Mouse (Mus musculus): ENCODE results near the gene Crhr1. TPM values are rescaled to one million over a fixed set of nuclear protein-coding genes. Genes with fewer than 3 reads are reported as not detected.

Crhr1 gene
- polyA plus RNA-seq, 1 experiment, result not detected

DNA sequence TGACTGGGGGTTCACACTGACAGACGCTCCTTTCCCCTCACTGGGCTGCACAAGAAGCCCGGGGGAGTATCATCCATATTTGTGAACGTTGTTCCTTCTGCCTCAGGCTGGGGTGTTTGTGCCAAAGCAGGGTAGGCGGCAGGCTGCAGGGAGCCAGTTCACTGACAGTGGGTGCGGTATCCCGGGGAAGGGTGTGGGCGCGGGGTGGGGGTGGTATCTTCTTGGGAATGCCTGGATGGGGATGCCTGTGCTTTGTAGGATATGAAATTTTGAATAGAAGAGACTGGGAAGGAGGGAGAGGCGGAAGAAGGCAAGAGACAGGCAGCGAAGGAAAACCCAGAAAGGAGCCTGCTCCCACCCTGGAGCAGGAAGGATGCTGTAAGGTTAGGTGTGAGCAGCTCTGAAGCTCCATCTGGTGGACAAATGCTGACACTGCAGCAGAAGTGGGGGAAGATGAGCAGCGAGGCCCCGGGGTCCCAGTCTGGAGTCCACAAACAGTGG is 38.7 kb downstream of the Crhr1 start:
- Histone ChIP-seq H3K27ac (ENCODE audit: insufficient read depth, low read length) (no peak overlapping the region), H3K4me3 (ENCODE audit: low read depth, low read length) (no peak overlapping the region), H3K9ac (ENCODE audit: low read depth, poor library complexity, severe bottlenecking) (no peak overlapping the region), H3K9me3 (replicated peaks; ENCODE audit: control insufficient read depth, insufficient read depth, low read length, poor library complexity, severe bottlenecking) (no peaks in the 10 kb centered on the region), H3K27me3 (ENCODE audit: control insufficient read depth, insufficient read depth, low read length, poor library complexity, severe bottlenecking) (no peaks in the 10 kb centered on the region), H3K36me3 (ENCODE audit: control insufficient read depth, insufficient read depth, low read length, poor library complexity, severe bottlenecking) (no peaks in the 10 kb centered on the region), H3K4me1 (ENCODE audit: control insufficient read depth, insufficient read depth, low read length) (no peaks in the 10 kb centered on the region)
- no peak for TF ChIP-seq EP300 (IDR thresholded peaks at IDR 0.05; ENCODE audit: insufficient read depth, low read depth, low read length)
- TF ChIP-seq CTCF (IDR thresholded peaks at IDR 0.05; ENCODE audit: low read depth, low read length), result peak; percentile 93

DNA sequence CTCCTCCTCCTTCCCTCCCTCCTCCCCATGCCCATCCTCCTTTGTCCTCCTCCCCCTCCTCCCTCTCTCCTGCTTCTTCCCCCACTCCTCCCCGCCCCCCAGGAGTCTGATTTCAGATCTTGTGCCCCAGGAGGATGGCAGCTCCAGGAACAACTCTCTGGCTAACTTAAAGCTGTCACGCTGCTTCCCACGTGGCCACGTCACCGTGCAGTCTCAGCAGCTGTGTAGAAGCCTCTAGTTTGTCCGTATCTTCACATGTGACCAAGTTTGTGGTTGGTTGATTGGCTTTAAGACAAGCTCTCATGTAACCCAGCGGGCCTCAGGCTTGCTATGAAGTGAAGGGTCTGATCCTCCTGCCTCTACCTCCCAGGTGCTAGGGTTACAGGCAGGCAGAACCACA is 46.2 kb downstream of the Crhr1 start:
- no peaks in the 10 kb centered on the region for H3K36me3 ChIP-seq (ENCODE audit: control insufficient read depth, insufficient read depth, low read length, poor library complexity, severe bottlenecking)
- no peaks in the 10 kb centered on the region for H3K9me3 ChIP-seq (replicated peaks; ENCODE audit: control insufficient read depth, insufficient read depth, low read length, poor library complexity, severe bottlenecking)
- no peak overlapping the region for H3K9ac ChIP-seq (ENCODE audit: low read depth, poor library complexity, severe bottlenecking)
- TF ChIP-seq CTCF (IDR thresholded peaks at IDR 0.05; ENCODE audit: low read depth, low read length) (no peak), POLR2A (IDR thresholded peaks at IDR 0.05; ENCODE audit: insufficient read depth, low read length) (no peak), EP300 (IDR thresholded peaks at IDR 0.05; ENCODE audit: insufficient read depth, low read depth, low read length) (no peak)
- no peak overlapping the region for H3K27ac ChIP-seq (ENCODE audit: insufficient read depth, low read length)
- H3K4me3 ChIP-seq (ENCODE audit: low read depth, low read length), result no peak overlapping the region
- no peaks in the 10 kb centered on the region for H3K4me1 ChIP-seq (ENCODE audit: control insufficient read depth, insufficient read depth, low read length)
- no peaks in the 10 kb centered on the region for H3K27me3 ChIP-seq (ENCODE audit: control insufficient read depth, insufficient read depth, low read length, poor library complexity, severe bottlenecking)

DNA sequence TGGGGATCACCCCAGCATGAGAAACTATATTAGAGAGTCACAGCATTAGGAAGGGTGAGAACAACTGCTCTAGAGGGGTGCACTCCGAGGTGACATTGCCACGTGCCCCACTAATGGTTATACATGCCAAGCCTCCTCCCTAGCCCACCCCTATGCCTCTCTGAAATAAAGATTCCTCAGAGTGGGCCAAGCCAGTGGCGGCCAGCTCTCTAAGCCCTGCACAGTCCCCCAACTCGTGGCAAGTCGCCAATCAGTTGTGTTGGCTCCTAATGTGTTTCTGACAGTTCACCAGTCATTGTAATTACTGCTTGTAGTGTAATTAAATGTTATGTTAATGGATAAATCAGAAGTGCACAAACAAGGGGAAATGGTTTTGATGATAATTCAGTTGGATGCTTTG is 47.1 kb downstream of the Crhr1 start:
- Histone ChIP-seq H3K4me1 (ENCODE audit: control insufficient read depth, insufficient read depth, low read length) (no peaks in the 10 kb centered on the region), H3K9ac (ENCODE audit: low read depth, poor library complexity, severe bottlenecking) (no peak overlapping the region), H3K27ac (ENCODE audit: insufficient read depth, low read length) (no peak overlapping the region), H3K27me3 (ENCODE audit: control insufficient read depth, insufficient read depth, low read length, poor library complexity, severe bottlenecking) (no peaks in the 10 kb centered on the region), H3K36me3 (ENCODE audit: control insufficient read depth, insufficient read depth, low read length, poor library complexity, severe bottlenecking) (no peaks in the 10 kb centered on the region), H3K9me3 (replicated peaks; ENCODE audit: control insufficient read depth, insufficient read depth, low read length, poor library complexity, severe bottlenecking) (no peaks in the 10 kb centered on the region), H3K4me3 (ENCODE audit: low read depth, low read length) (no peak overlapping the region)
- TF ChIP-seq CTCF (IDR thresholded peaks at IDR 0.05; ENCODE audit: low read depth, low read length) (no peak), EP300 (IDR thresholded peaks at IDR 0.05; ENCODE audit: insufficient read depth, low read depth, low read length) (no peak), POLR2A (IDR thresholded peaks at IDR 0.05; ENCODE audit: insufficient read depth, low read length) (no peak)

DNA sequence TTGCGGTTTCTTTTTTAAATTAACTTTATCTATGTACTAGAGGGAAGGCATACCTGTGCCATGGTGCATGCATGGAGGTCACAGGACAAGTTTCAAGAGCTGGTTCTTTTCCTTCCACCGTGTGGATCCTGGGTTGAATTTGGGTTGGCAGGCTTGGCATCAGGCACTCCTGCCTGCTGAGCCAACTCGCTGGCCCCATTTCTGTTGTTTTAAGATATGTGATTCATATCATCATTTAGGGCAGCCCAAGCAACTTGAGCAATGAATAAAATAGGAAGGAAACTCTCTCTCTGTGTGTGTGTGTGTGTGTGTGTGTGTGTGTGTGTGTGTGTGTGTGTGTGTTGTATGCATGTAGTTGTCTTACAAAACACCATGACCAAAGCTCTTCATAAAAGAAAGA is 49.5 kb downstream of the Crhr1 start:
- Histone ChIP-seq H3K4me3 (ENCODE audit: low read depth, low read length) (no peak overlapping the region), H3K27me3 (ENCODE audit: control insufficient read depth, insufficient read depth, low read length, poor library complexity, severe bottlenecking) (no peaks in the 10 kb centered on the region), H3K9ac (ENCODE audit: low read depth, poor library complexity, severe bottlenecking) (no peak overlapping the region), H3K4me1 (ENCODE audit: control insufficient read depth, insufficient read depth, low read length) (no peaks in the 10 kb centered on the region), H3K36me3 (ENCODE audit: control insufficient read depth, insufficient read depth, low read length, poor library complexity, severe bottlenecking) (no peaks in the 10 kb centered on the region), H3K27ac (ENCODE audit: insufficient read depth, low read length) (no peak overlapping the region), H3K9me3 (replicated peaks; ENCODE audit: control insufficient read depth, insufficient read depth, low read length, poor library complexity, severe bottlenecking) (no peaks in the 10 kb centered on the region)
- TF ChIP-seq POLR2A (IDR thresholded peaks at IDR 0.05; ENCODE audit: insufficient read depth, low read length) (no peak), CTCF (IDR thresholded peaks at IDR 0.05; ENCODE audit: low read depth, low read length) (no peak), EP300 (IDR thresholded peaks at IDR 0.05; ENCODE audit: insufficient read depth, low read depth, low read length) (no peak)

DNA sequence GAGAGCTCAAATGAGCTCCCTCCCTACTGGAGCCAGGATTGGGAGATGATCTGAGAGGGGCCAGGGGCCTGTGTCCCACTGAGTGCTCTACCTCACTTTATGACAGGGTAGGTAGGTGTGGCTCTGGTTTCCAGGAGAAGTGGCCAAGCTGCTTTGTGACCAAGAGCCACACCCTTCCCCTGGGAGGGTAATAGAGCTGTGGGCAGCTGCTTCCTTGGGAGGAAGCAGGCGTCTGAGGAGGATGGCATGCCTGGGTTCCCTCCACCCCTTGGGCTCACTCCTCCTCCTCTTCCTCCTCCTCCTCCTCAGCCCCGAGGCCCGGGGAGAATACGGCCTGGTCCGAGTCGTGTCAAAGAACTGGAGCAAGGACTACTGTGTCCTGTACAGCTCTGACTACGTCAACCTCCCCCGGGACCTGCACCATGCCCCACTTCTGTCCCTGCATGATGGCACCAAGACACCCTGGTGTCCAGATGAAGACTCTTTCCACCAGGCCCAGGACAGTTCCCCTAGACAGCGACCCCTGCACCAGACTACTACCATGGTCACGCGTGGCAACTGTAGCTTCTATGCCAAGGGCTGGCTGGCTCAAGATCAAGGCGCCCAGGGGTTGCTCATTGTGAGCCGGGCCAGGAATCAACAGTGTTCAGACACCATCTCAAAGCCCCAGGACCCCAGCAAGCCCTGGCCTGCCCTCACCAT is 53.6 kb downstream of the Crhr1 start, which contains the start of gene Sppl2c:
Gene Sppl2c (plus strand): TSS at position 193 of the 702 bp plus-strand sequence.
- TF ChIP-seq CTCF (IDR thresholded peaks at IDR 0.05; ENCODE audit: low read depth, low read length), result no peak
- no peak for TF ChIP-seq POLR2A (IDR thresholded peaks at IDR 0.05; ENCODE audit: insufficient read depth, low read length)
- TF ChIP-seq EP300 (IDR thresholded peaks at IDR 0.05; ENCODE audit: insufficient read depth, low read depth, low read length), result no peak
- no peak within 1 kb of the TSS for H3K9ac ChIP-seq (ENCODE audit: low read depth, poor library complexity, severe bottlenecking)
- H3K27ac ChIP-seq (ENCODE audit: insufficient read depth, low read length), result no peak within 1 kb of the TSS
- no peaks in the 10 kb centered on the region for H3K9me3 ChIP-seq (replicated peaks; ENCODE audit: control insufficient read depth, insufficient read depth, low read length, poor library complexity, severe bottlenecking)
- no peaks in the 10 kb centered on the region for H3K27me3 ChIP-seq (ENCODE audit: control insufficient read depth, insufficient read depth, low read length, poor library complexity, severe bottlenecking)
- no peaks in the 10 kb centered on the region for H3K36me3 ChIP-seq (ENCODE audit: control insufficient read depth, insufficient read depth, low read length, poor library complexity, severe bottlenecking)
- no peaks in the 10 kb centered on the region for H3K4me1 ChIP-seq (ENCODE audit: control insufficient read depth, insufficient read depth, low read length)
- no peak within 1 kb of the TSS for H3K4me3 ChIP-seq (ENCODE audit: low read depth, low read length)

DNA sequence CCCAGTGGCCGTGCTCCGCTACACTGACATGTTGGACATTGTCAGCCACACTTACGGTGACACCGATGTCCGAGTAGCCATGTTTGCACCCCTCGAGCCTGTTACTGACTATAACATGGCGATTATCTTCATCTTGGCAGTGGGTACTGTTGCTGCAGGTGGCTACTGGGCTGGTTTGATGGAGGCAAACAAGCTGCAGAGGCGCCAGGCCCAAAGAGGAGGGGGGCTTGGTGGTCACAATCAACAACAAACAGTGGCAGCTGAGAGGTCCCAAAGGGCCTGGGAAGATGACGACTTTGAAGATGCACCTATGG is 54.1 kb downstream of the Crhr1 start:
- no peaks in the 10 kb centered on the region for H3K4me1 ChIP-seq (ENCODE audit: control insufficient read depth, insufficient read depth, low read length)
- no peaks in the 10 kb centered on the region for H3K36me3 ChIP-seq (ENCODE audit: control insufficient read depth, insufficient read depth, low read length, poor library complexity, severe bottlenecking)
- H3K27ac ChIP-seq (ENCODE audit: insufficient read depth, low read length), result no peak overlapping the region
- no peak overlapping the region for H3K9ac ChIP-seq (ENCODE audit: low read depth, poor library complexity, severe bottlenecking)
- H3K9me3 ChIP-seq (replicated peaks; ENCODE audit: control insufficient read depth, insufficient read depth, low read length, poor library complexity, severe bottlenecking), result no peaks in the 10 kb centered on the region
- no peaks in the 10 kb centered on the region for H3K27me3 ChIP-seq (ENCODE audit: control insufficient read depth, insufficient read depth, low read length, poor library complexity, severe bottlenecking)
- H3K4me3 ChIP-seq (ENCODE audit: low read depth, low read length), result no peak overlapping the region
- TF ChIP-seq CTCF (IDR thresholded peaks at IDR 0.05; ENCODE audit: low read depth, low read length) (no peak), EP300 (IDR thresholded peaks at IDR 0.05; ENCODE audit: insufficient read depth, low read depth, low read length) (no peak), POLR2A (IDR thresholded peaks at IDR 0.05; ENCODE audit: insufficient read depth, low read length) (no peak)

Measured in ES-Bruce4 (cell line).